Mouse (Mus musculus): ENCODE measurements around the gene Mmel1. TPM values are rescaled to one million over a fixed set of nuclear protein-coding genes. Genes with fewer than 3 reads are reported as not detected.
A peak's percentile ranks its signal among the peaks of the same experiment; 100 is the strongest.

Gene Mmel1
- total RNA-seq, 4 experiments from 2014 or later = 0.31 to 4.6 (median 1.5) TPM

- DNase-seq = no peak
Measured at GRCm38 (mm10) chr4:154864961-154865760, 4.2 kb upstream of the Mmel1 start.

GRCm38 (mm10) chr4:154866391-154866790 lies 3.0 kb upstream of the Mmel1 start:
- DNase-seq = no peak

- DNase-seq = no peak
Measured at GRCm38 (mm10) chr4:154867257-154867656, 2.1 kb upstream of the Mmel1 start.

GRCm38 (mm10) chr4:154870721-154871120 lies 1.3 kb downstream of the Mmel1 start:
- no peak for DNase-seq

- DNase-seq = no peak
Measured at GRCm38 (mm10) chr4:154871757-154872251, 2.4 kb downstream of the Mmel1 start.

GRCm38 (mm10) chr4:154873186-154873585 lies 3.8 kb downstream of the Mmel1 start:
- DNase-seq = no peak

GRCm38 (mm10) chr4:154877864-154878548 lies 8.6 kb downstream of the Mmel1 start:
- peak; percentile 84 for DNase-seq

- no peak for DNase-seq
Measured at GRCm38 (mm10) chr4:154880730-154881129, 11.3 kb downstream of the Mmel1 start.

GRCm38 (mm10) chr4:154882014-154882659 lies 12.8 kb downstream of the Mmel1 start:
- no peak for DNase-seq

- no peak for DNase-seq
Measured at GRCm38 (mm10) chr4:154885416-154885815, 16.0 kb downstream of the Mmel1 start.

- DNase-seq = no peak
Measured at GRCm38 (mm10) chr4:154886876-154887592, 17.6 kb downstream of the Mmel1 start.

- no peak for DNase-seq
Measured at GRCm38 (mm10) chr4:154887593-154888250, 18.3 kb downstream of the Mmel1 start.

GRCm38 (mm10) chr4:154890887-154891286 lies 21.5 kb downstream of the Mmel1 start:
- no peak for DNase-seq

GRCm38 (mm10) chr4:154895549-154895948 lies 26.2 kb downstream of the Mmel1 start:
- no peak for DNase-seq

- peak; percentile 43 for DNase-seq
Measured at GRCm38 (mm10) chr4:154897676-154898465, 28.5 kb downstream of the Mmel1 start.

- DNase-seq = peak; percentile 86
Measured at GRCm38 (mm10) chr4:154898506-154899446, 29.4 kb downstream of the Mmel1 start, which contains the start of gene Fam213b. TSS of gene Fam213b (minus strand) at chr4:154899135.

- DNase-seq = no peak
Measured at GRCm38 (mm10) chr4:154902371-154902770, 33.0 kb downstream of the Mmel1 start.

GRCm38 (mm10) chr4:154904185-154905071 lies 35.0 kb downstream of the Mmel1 start:
- DNase-seq = peak; percentile 68

GRCm38 (mm10) chr4:154907833-154908232 lies 38.4 kb downstream of the Mmel1 start:
- DNase-seq = no peak
